Mouse (Mus musculus): Measurements from ENCODE around the gene Gm15107.
"Not testable (repeated sequence)": the region's sequence is repeated elsewhere in the genome, so short reads cannot be mapped to it uniquely, and the experiment has no call there.

Gm15107 gene

DNA sequence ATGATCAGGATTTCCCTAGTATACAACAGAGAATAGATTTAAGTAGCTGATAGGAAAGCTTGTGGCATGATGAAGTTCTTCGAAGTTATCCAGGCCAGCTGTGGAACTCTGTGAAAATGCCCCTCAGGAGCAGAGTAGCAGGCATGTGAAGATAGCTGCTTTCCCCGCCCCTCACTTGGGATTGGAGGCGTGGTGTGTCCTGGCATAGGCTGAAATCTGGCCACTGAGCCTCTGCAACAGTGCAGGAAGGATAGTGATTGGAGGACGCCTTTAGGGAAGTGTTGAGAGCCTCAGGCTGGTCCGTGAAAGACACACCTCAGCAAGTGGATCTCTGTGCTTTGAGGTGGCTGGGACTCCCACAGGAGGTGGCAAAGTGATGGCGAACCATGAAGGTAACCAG, at the start of gene Gm15107:
Gene Gm15107, plus strand, starts transcription at position 301 of the 400 bp plus-strand sequence.
- DNase-seq (ENCODE audit: low spot score): not testable (repeated sequence)

Measured in embryo, embryonic 10 days (tissue).